Mouse (Mus musculus): ENCODE measurements around the gene Sfta2.

Gene Sfta2

DNA sequence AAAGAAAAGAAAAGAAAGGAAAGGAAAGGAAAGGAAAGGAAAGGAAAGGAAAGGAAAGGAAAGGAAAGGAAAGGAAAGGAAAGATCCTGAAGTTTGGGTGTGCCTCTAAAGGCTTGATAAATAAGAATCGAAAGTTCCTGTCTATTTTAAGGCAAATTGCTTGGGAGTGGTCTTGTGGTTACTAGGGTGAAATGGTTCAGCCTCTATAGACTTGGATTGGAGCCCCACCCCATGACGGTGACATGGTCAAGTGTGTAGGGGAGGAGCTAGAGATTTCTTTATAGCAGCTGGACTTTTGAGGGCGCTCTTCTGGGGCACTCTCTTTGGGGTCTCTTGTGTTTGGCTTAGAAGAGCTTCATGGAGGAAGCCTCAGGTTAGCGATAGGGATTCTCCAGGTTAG is 7.6 kb upstream of the Sfta2 start:
- DNase-seq: no peak

DNA sequence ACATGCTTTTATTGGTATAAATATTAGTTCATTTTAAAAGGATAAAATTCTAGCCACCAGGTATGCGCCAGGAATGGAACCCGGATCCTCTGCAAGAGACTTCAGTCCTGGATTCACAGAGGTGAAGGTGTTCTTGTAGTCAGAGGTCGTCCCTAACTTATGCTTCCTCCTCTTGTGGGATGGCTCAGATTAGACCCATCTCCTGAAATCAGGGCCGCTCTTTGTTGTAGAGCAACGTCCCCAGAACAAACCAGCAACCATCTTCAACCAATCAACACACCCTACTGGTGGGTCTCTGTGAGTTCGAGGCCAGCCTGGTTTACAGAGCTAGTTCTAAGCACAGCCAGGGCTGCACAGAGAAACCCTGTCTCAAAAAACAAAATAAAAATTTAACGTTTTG is 6.9 kb upstream of the Sfta2 start:
- no peak for DNase-seq

DNA sequence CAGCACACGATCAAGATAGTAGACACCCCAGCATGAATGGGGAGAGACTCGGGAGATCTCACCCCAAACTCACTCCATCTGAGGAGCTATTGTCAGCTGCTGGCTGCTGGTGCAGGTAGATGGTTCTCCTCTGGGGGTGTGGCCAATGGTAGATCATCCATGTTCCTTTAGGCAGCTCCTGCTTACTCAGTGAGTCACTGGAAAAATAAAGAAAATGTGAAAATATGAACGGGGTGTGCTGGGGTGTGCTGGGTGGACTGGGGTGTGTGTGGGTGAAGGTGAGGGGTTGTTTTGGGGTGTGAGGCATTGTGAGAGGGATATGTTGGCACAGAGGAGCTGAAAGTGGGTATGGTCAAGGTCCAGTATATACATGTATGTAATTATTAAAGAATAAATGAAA is 4.0 kb upstream of the Sfta2 start:
- no peak for DNase-seq

DNA sequence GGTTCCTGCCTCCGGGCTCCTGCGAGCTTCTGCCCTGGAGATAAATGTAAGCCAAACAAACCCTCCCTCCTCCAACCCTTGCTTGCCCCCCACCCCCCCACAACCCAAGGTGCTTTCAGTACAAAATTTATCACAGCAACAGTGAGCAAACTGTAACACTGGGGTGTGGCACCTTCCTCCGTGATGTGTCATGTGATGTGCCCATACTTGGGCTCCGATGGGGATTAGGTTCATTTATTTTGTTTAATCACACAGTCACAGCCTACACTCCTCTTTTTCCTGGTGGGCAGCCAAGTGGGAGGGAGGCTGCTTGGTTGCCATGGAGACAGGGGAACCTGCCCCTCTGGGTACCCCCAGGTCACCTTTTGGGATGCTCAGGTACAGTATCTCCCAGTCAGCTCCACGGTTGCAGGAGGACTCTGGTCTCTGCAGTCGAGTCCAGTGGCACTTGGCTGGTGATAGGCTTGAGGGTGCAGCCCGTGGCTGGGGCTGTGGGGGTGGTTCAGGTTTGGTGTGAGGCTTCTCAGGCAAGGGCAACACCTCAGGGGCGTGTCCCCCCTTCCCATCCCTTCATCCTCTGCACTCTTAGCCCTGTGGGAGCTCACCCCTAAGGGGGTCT is 496 bp downstream of the Sfta2 start:
- no peak for DNase-seq

DNA sequence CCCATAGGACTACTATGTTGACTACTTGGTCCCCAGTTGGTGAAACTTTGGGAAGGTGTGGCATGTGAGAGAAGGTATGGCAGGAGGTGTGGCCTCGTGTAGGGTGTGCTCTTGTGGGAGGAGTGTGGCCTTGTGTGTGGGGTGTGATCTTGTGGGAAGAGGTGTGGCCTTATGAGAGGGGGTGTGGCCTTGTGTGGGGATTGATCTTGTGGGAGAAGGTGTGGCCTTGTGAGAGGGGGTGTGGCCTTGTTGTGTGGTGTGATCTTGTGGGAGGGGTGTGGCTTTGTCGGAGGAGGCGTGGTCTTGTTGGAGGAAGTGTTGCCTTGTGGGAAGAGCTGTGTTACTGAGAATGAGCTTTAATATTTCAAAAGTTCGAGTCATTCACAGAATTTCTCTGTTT is 15.8 kb downstream of the Sfta2 start:
- no peak for DNase-seq

DNA sequence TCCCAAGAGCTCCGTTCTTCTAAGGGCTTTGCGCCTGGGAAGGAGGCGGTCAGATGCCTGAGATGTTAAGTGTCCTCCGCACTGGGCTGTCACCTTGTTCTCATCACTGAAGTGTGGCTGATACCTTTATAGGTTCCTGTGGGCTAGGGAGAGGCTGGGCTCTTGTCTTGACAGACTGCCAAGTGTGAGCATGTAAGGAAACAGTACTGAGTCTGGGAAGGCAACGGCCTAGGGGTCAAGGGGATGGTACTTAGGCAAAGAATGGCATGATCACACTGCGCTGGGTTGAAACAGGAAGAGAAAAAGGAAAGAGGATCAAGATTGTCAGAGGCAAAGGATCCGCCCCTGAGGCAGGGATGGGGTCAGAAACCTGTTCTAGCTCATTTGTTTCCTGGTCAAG is 25.2 kb downstream of the Sfta2 start, which contains the start of gene Gm9573:
Gene Gm9573 (minus strand): TSS at position 101 of the 400 bp plus-strand sequence.
- no peak for DNase-seq

DNA sequence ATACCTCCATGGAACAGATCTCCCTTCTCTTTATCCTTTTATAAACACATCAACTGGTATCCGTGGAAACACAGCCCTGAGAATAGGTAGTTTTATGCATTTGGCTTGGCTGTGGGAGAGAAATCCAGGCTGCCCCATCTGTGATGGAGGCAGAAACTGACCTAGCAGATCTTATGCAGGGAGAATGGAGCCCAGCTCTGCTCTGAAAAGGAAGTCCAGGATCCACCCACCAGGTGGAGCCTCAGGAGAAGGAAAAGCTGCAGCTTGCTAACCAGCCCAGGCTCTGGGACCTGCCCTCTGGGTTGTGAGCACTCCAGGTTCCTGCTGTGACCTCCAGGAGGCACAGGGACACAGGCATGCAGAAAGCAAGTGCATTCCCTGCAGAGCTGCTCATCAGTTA is 32.6 kb downstream of the Sfta2 start:
- DNase-seq: peak; percentile 75

DNA sequence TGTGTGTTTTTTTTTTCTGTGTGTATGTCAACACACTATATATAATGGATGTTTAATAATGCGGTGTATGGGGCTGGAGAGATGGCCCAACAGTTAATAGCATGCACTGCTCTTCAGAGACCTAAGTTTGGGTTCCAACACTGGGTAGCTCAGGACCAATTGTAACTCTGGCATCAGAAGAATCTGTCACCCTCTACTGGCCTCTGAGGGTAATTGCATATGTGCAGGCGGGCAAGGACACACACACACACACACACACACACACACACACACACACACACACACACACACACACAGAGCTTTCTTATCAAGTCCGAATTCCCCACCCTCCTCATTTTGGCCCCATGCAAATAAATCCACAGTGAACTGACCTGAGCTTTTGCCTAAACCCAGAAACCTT is 33.9 kb downstream of the Sfta2 start:
- no peak for DNase-seq

DNA sequence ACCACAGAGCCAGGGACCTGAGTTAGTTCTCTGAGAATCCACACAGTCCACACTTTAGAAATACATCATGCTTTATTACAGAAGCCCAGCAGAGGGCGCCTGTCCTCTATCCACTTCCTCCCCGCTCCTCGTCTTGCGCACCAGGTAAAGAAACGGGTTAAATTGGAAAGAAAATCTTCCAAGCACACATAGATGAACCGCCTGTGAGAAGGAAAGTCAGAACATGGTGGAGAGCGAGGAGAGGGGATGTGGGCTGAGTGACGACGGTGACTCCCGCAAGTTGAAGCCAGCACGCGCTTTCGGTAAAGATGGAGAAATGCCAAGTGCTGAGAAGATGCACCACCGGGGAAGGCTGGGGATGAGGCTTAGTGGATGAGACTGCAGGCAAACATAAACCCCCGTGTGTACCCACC is 34.4 kb downstream of the Sfta2 start:
- DNase-seq: peak; percentile 87

DNA sequence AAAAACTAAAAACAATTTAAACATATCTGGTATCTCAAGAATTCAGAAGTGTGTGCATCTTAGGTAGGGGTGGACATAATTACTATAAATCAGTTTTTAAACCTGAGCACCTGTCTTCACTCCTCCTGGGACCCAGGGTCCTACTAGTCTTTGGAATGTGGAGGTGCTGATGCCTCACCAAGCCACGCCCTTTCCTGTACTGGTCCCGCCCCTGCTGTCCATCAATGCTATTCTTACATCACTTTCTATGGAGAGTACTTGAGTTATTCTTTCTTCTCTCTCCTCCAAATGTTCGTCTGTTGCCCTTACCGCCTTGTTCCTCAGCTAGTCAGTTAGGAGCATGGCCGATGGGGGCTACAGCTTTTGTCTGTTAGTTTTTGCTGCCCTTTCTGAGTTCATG is 35.0 kb downstream of the Sfta2 start:
- peak; percentile 88 for DNase-seq

DNA sequence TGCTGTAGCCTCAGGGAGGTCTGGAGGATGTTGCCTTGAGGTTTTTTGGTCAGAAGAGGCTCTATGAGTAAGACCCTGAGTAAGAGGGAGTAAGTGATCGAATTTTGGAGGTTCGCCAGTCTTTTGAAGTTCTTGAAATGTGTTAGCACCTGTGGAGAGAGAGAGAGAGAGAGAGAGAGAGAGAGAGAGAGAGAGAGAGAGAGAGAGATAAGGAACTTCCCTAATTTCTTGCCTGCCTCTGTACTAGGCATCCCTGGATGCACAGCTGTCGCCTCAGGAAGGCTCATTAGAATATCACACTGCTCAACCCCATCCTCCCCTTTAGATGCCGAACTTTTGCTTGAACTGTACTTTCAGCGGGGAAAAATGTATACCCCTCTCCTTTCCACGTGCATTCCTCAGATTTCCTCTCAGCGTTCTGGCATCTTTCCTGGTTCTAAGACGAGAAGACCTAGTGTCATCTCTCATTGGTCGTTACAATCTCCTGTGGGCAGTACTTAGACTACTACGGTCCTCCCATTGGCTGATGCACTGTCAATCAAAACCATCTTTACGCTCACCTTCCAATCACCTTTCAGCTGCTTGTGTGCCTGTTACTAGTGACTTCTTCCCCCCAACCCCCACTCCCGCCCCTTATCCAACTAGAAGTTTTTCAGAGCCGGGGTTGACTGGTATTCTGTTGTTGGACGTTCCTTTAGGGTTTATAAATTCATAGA is 37.3 kb downstream of the Sfta2 start:
- peak; percentile 93 for DNase-seq

DNA sequence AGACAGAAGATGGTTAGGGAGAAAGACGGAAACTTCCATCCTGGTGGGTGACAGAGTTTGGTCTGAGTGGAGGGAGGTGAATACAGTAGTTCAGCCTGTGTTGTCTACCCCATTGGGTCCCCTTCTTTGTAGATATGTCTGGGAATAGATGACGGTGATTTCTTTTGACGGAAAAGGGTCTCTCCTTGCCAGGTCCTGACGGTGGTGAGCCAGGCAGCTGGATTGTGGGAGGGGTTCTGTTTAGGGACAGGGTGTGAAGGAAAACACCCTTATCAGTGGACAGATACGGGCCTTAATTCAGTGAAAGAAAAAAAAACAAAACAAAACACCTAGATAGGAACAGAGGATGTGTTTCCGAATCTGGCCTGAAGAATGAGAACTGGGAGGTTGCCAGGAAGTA is 38.0 kb downstream of the Sfta2 start:
- no peak for DNase-seq

DNA sequence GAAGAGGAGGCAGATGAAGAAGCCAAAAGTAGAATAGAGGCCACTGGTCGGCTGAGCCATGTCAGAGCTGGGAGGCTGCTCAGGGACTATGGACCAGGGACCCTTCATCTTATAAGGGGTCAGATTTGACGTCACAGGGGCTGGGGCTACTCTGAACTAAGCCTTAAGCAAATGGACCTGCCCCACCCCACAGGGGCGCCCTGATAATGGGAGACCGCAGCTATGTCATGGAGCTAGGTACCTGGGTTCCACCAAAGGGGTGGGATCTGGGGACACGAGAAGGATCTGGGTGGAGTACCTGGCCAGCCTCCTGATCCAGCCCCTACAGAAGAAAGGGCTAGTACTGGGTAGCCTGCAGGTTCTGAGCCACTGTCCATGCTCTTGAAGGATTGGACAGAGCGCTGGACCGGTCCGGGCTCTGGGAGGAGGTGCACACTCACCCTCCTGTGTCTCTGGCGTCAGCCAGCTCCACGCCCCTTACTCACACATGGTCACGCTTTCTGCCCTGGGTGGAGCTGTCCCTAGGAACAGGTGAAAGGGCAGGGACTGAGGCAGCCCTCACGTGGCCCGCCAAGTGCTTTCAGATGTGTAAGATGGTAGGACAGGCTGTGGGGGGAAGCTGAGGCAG is 42.4 kb downstream of the Sfta2 start, which contains the start of gene Mucl3:
Gene Mucl3 (minus strand): TSS at position 87 of the 628 bp plus-strand sequence.
- peak; percentile 64 for DNase-seq

DNA sequence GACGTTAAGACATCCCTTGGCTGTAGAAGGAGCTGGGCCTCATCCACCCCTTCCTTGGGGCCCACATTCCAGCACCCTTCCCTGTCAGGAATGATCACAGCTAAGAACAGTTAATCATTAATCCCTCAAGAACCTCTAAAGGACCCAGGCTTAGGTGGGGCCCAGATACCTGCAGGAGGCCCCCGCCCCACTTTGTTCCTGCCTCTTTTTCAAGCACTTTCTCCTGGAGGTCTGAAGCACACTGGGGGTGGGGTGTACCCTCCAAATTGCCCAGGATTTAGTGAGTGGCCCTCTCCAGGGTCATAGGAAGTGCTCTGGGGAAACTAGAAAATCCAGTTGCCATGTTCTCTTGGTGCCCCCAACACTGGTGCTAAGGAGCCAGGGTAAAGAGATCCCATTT is 48.1 kb downstream of the Sfta2 start:
- DNase-seq: peak; percentile 92

DNA sequence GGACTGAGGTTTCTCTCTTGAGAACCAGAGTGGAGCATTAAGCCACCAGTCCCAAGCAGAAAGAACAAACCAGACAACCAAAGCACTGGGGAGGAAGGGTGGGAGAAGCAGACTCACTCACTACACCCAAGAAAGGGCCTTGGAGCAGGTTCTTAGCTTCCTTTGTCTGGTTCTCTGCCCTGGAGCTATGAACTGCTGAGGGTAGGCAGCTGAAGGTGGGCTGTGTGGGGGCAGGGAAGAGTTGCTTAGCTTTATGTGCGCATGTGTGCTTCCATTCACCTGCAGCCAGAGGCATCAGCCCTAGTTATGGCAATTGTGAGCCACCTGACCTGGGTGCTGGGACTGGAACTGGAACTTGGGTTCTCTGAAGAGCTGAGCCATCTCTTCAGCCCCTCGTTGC is 51.7 kb downstream of the Sfta2 start:
- DNase-seq: no peak

DNA sequence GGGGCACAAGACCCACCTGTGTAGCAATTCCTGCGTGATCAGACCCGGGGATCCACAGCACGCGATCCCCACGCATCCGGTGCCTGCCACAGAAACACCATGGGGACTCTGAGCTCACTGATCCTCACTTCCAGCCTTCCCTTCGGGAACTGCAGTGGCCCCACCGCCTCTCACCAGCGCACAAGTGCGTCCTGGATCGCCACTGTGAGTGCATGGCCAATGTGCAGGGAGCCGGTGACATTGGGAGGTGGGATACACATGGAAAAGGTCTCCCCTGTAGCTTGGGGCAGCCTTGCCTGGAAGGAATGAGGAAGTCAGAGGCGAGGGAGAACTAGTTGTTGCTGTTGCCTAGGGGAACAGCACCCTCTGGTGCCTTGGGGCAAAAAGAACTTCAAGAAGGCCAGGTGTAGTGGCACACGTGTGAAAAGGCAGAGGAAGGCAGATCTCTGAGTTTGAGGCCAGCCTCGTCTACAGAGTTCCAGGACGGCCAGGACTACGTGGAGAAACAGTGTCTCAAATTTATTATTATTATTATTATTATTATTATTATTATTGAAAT is 64.7 kb downstream of the Sfta2 start:
- peak; percentile 75 for DNase-seq

DNA sequence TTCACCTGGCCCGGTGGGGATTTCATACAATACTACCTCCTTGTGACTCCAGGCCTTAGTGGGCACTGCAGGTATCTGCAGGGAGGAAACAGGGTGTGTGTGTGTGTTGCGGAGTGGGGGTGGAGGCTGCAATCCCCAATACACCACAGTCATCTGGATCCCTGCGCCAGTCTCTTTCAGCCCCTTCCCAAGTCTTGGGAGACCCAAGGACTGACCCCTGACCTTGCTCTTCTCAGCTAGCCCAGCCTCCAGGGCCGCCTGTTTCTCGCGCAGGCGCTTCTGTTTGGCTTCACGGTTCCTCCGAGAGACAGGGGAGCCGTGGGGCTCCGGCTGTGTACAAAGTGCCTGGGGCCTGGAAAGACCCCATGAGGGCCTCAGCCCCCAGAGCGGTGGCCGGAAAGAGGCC is 65.5 kb downstream of the Sfta2 start:
- no peak for DNase-seq

DNA sequence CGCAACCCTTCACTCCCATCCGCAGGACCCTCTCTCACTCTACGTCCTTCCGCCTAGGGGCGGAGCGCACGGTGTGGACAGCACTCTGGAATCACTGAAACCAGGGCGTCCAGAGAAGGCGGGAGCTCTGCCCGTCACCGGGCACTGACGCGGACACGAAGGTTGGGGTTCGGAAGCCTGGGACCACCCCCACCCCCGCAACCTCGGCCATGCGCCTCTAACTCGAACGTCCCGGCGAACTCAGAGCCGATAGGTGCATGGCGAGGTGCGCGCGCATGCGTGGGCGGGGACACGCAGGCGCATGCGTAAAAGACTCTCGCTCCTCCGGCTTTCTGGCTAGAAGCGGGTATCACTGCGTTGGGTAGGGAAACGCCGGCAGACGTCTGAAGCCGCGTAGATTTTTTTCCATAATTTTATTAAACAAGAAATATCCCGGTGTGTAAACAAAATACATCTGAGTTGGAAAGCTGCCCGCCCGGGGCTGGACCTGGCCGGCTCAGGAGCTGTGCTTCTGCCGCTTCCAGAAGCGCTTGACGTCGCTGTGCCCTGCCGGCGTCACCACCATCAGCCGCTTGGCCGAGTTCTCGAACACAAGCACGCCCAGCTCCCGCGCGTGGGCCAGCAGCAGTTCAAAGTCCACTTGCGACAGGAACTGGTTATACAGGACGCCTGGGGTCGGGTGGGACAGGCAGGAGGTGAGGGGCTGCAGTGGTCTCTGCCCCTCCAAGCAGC is 66.2 kb downstream of the Sfta2 start, which contains the start of gene Vars2:
Gene Vars2 (minus strand): TSS at position 259 of the 732 bp plus-strand sequence.
- DNase-seq: peak; percentile 98

DNA sequence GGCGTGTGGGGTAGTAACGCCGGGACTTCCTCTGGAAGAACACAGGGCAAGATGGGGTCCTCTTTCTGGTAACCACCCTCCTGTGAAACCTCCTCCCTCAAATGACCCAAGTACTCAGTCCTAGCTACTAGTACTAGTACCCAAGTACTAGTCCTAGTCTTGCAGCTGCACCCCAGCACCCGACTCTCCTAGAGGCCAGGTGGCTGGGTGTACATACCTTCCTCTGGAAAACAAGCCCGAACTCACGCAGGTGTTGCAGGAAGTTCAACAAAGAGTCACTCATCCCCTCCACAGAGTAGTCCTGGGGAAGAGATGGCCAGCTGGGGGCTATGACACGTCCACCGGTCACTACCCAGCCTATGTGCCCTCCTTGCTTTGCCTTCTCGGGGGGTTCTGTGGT is 68.4 kb downstream of the Sfta2 start:
- DNase-seq: no peak

DNA sequence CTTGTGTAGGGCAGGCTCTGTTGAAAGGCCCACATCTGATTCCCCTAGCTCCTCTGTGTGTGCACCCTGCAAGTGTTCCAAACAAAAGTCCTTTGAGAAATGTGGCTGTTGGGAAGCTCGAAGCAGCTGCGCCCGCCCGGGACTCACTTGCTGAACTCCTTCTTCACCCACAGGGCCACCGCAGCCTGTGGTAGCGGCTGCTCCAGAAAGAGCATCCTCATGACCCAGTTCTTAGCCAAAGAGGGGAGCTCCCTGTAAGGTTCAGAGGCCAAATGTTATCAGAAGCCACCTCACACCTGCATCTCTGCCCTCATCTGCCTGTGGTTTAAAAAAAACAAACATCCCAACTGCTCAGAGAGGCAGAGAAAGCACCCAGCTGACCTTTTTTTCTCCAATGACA is 70.5 kb downstream of the Sfta2 start:
- no peak for DNase-seq

DNA sequence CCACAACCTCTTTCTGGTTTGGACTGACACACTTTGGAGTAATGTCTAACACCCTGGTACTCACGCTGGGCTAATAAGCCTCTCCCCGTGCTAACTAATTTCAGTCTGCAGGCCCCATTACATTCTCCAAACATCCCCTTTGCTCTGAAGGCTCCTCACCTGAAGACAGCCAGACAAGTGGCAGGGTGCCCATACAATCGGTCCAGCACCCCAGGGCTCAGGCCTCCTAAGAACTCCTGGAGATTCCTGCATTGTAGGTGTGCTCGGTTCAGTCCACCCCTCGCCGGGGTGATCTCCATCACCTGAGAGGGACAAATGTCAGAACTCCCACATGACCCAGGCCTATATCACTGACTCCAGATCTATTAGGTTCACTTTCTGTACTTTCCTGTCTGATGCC is 71.2 kb downstream of the Sfta2 start:
- DNase-seq: no peak

DNA sequence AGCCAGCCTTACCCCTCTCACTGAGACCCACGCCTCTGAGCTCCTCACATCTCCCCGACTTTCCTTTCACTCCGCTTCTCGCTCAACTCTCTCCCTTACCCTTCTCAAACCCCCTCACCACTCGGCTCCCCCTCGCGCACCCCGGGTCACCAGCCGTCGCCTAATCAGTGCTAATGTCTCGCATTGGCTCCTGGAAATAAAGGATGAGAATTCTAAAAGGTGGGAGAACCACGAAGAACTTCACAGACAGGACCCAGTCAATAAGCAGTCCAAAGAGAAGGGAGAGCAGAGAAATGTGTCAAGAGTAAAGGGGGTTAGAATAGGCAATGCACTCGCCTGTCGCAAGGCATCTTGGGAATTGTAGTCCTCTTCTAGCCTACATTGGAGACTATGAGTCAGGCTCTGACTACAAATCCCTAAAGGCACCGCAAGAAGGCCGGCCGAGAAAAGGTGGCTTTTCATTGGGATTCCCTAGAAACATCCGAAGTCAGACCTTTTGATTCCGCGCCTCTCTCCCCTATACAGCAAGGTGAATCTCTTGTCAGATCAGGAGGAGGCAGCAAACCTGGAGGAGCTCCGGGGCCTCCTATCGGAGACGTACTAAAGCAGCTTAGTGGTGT is 72.2 kb downstream of the Sfta2 start, which contains the start of gene Gtf2h4:
Gene Gtf2h4 (minus strand): TSS at position 324 of the 620 bp plus-strand sequence.
- peak; percentile 99 for DNase-seq
